Mouse (Mus musculus): ENCODE measurements around the gene Pla2g4a.

The Pla2g4a gene

DNA sequence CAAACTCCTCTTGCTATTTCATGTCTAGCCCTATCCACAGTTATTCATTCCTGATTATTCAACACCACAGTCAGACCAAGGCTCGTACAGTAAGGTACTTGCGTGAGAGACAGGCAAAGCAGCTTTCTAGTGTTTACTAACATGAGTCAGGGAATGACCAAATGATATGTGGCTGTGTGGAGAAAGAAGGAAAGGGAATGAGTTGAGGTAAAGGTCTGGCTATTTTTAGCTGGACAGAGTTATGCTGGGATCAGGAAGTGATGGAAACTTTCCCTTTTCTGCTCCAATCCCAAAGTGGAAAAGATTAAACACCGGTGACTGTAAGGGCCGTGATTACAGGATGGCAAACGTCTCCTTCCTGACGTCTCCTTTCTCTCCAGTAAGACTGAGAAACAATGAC is 114.4 kb downstream of the Pla2g4a start:
- DNase-seq: no peak

- DNase-seq: no peak
Measured at GRCm38 (mm10) chr1:149841845-149842244, 119.2 kb downstream of the Pla2g4a start.

DNA sequence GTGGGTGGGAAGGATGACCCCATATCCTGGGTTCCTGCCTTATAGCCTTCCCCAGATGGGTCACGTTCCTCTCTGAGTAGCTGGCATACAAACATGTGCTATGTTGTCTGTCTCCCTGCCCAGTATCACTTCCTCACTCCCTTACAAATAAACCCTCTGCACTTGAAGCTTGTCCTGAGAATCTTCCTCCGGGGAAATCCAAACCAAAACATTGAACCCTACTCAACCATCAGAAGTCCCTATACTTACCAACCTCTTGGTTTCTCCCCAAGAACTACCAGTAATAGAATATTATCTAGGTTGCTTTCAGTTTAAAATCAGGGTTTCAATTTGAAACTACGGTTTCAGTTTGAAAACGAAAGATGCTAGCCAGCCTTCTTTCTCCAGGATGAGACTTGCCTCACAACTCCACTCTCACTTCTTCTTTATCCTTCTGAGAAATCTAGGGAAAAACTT is 120.1 kb downstream of the Pla2g4a start:
- DNase-seq: no peak

GRCm38 (mm10) chr1:149840312-149840930 is 120.7 kb downstream of the Pla2g4a start:
- DNase-seq: no peak

GRCm38 (mm10) chr1:149836496-149836895 is 124.6 kb downstream of the Pla2g4a start:
- DNase-seq: no peak

GRCm38 (mm10) chr1:149833876-149834275 is 127.2 kb downstream of the Pla2g4a start:
- no peak for DNase-seq

GRCm38 (mm10) chr1:149832952-149833351 is 128.1 kb downstream of the Pla2g4a start:
- DNase-seq: peak; percentile 32

DNA sequence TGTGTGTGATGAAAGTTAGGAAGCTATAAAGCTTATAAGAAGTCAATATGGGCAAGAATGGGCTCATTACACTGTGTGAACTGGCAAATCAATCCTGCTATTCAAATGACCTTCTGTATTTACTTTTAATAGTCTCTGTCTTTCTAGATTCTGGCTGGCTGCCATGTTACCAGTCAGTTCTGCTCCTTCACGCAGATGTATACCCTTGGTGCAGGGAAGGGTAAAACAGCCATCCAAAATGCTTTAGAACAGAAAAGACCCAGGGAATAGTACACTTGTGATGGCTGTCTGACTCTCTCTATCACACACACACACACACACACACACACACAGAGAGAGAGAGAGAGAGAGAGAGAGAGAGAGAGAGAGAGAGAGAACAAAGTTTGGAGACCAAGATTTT is 128.6 kb downstream of the Pla2g4a start:
- no peak for DNase-seq

DNA sequence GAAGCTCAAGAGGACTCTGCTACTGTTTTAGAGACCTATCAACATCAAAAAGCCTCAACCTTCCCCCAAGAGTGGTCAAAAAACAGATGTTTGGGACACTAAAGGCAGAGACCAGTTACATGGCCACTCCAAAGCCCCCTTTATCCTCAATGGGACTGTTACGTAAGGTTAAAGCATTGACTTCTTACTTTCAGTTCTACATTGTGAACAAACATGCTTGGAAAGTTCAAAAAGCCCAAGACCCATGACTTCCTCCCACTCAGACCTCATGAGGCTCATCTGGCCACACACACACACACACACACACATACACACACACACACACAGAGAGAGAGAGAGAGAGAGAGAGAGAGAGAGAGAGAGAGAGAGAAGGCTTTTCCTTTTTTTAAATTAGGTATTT is 130.0 kb downstream of the Pla2g4a start:
- no peak for DNase-seq

DNA sequence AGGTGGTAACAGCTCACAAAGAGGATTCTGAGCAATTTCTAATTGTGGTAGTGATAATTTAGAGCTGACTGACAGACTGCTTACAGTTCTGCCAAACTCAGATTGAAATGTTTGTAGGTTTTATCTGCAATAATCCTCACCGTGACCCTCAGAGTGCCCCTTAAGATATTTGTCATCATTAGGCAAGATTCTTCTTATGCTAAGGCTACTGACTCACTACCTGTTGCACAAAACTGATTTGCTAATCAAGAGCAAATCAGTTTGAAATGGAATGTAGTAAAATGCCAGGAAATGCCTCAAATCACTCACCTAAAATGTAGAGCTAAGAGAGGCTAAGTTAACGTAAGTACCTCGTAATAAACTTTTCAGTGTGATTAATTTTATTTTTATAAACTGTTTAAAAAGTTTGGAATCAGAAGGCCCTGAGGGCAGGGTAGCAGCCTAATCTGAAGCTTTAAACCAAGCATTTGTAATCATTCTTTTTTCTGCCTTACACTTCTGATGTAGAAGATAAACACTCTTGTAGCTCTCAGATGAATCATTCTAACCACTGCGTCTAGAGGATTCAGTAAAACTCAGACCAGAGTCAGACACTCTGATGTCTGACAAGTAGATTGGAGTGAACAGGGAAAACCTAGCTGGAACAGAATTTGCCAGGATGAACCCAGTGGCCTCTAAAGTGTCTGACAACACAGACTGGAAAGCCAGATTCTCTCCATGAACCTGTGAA is 147.3 kb downstream of the Pla2g4a start:
- DNase-seq: no peak

DNA sequence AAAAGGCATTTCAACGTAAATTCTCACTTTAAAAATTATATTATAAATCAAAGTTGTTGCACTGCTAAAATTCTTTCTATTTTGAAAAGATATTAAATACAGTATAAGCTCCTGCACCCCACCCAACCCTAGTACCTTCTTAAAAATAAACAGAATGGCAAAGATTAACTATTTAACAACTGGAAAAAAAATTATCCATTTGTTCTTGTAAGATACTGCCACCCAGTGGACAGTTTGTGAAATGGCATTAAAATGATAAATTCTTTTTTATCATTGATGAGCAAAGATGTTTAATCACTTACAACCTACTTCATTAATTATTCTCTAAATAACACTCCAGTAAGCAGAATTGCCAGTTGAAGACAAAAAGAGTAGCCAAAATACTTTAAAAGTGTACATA is 151.6 kb downstream of the Pla2g4a start:
- DNase-seq: peak; percentile 8
